Mouse (Mus musculus): ENCODE measurements around the gene Mvb12a. TPM values are rescaled to one million over a fixed set of nuclear protein-coding genes. Genes with fewer than 3 reads are reported as not detected.
"Not testable (repeated sequence)": the region's sequence is repeated elsewhere in the genome, so short reads cannot be mapped to it uniquely, and the experiment has no call there.

Gene Mvb12a
- polyA plus RNA-seq, 1 experiment from 2014 or later = 56.9 TPM

- no peak for ATAC-seq (replicated peaks)
- Histone ChIP-seq H3K9me3 (no peaks in the 10 kb centered on the region), H3K27ac (replicated peaks) (no peak overlapping the region), H3K36me3 (no peaks in the 10 kb centered on the region), H3K4me3 (no peak overlapping the region), H3K27me3 (peaks cover 49% of the 10 kb centered on the region), H3K9ac (replicated peaks) (no peak overlapping the region), H3K4me2 (replicated peaks) (no peak overlapping the region), H3K4me1 (peaks cover 12% of the 10 kb centered on the region)
- WGBS = 63% methylated on average over 2 of the region's 2 CpGs
Observed at GRCm38 (mm10) chr8:71509316-71509715, 33.4 kb upstream of the Mvb12a start.

DNA sequence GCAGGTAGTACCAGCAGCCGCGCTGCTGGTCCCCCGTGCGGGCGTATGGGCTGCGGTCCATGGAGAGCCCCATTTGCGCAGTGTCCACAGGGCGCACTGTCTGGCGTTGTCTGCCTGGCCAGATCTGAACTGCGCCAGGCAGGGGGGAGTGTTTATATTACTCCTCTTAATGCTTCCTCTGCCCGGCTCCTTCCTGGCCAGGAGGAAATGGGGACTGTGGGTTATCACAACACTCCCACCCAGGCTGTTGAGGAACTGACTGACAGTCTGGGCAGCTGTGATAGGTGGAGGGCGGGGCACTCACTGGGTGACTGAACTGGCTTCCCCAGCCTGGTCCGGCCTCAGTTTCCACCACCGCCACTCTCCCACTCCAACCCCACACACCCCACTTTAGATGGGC lies 31.1 kb upstream of the Mvb12a start, which contains the start of gene Plvap:
TSS of gene Plvap (minus strand) at position 109 of the 400 bp plus-strand sequence.
- Histone ChIP-seq H3K9me3 (no peaks in the 10 kb centered on the region), H3K4me2 (replicated peaks) (no peak within 1 kb of the TSS), H3K9ac (replicated peaks) (no peak within 1 kb of the TSS), H3K27ac (replicated peaks) (no peak within 1 kb of the TSS), H3K27me3 (peaks cover 41% of the 10 kb centered on the region), H3K4me3 (no peak within 1 kb of the TSS), H3K36me3 (no peaks in the 10 kb centered on the region), H3K4me1 (peaks cover 12% of the 10 kb centered on the region)
- WGBS = 79% methylated on average over 14 of the region's 14 CpGs
- no peak for ATAC-seq (replicated peaks)

DNA sequence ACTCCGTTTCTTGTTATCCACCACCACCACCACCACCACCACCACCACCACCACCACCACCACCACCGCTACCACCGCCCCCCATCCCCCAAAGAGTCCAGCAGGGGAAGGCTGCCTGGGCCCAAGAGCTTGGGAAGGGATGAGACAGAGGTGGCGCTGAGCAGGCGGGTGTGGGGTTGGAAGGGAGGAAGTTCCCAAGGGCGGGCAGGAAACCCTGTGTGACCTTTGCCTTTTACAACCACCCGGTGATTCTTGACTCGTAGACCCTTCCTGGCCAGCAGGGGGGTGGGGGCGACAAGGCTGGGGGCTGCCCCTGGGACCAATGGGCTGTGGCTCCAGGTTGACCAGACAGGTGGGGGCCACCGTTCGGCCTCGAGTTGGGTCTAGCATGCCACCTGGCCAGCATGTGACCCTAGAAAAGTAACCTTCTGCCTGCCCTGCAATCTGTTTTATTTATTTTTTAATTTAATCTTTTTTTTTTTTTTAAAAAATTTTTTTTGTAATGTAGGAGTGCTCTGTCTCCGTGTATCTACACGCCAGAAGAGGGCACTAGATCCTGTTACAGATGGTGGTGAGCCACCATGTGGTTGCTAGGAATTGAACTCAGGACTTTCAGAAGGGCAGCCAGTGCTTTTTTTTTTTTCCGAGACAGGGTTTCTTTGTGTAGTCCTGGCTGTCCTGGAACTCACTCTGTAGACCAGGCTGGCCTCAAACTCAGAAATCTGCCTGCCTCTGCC lies 29.5 kb upstream of the Mvb12a start:
- no peak for ATAC-seq (replicated peaks)
- Histone ChIP-seq H3K4me1 (peaks cover under 1% of the 10 kb centered on the region; the same call in 1 of the 2 replicates), H3K9me3 (no peaks in the 10 kb centered on the region), H3K9ac (replicated peaks) (no peak overlapping the region), H3K27me3 (peaks cover 25% of the 10 kb centered on the region), H3K4me2 (replicated peaks) (no peak overlapping the region), H3K36me3 (no peaks in the 10 kb centered on the region), H3K4me3 (no peak overlapping the region), H3K27ac (replicated peaks) (no peak overlapping the region)
- 78% methylated on average over 15 of the region's 15 CpGs for WGBS

DNA sequence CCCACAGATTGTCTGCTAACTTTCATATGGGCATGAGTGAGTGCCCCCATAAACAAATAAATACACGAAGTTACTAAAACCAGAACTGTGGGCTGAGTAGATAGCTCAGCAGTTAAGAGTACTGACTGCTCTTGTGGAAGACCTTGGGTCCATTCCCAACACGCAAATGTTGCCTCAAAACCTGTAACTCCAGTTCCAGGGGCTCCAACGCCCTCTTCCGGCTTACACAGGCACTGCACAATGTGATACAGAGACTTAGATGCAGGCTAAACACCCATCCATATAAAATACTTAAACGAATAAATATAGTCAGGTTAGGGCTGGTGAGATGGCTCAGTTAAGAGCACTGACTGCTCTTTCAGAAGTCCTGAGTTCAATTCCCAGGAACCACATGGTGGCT lies 27.7 kb upstream of the Mvb12a start:
- Histone ChIP-seq H3K9me3 (no peaks in the 10 kb centered on the region), H3K9ac (replicated peaks) (no peak overlapping the region), H3K4me2 (replicated peaks) (no peak overlapping the region), H3K4me3 (no peak overlapping the region), H3K27ac (replicated peaks) (no peak overlapping the region), H3K36me3 (no peaks in the 10 kb centered on the region), H3K4me1 (no peaks in the 10 kb centered on the region), H3K27me3 (peaks cover 10% of the 10 kb centered on the region; the same call in 1 of the 2 replicates)
- WGBS = 75% methylated on average over 5 of the region's 5 CpGs
- no peak for ATAC-seq (replicated peaks)

DNA sequence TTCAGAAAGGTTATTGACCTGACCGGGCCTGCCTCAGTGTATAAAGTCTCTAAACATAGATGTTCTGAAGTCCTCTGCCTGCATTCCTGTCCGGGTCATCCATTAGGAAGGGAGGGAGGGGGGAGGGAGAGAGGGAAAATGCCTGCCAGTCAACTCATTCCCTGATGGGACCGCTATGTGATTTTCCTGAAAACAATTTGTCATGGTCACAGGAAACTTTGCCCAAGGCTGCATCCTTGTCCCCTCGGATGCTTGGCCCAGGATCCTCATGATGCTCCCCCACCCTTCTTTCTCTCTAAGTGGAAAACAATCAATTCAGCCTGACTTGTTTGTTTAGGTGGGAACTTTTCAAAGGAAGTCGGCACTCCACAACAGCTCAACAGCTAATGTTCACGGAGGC lies 25.9 kb upstream of the Mvb12a start:
- Histone ChIP-seq H3K36me3 (no peaks in the 10 kb centered on the region), H3K9me3 (no peaks in the 10 kb centered on the region), H3K9ac (replicated peaks) (no peak overlapping the region), H3K27me3 (0 out of 2 replicates have a peak, but pooled peaks cover 4% of the 10 kb centered on the region), H3K4me1 (peaks cover 4% of the 10 kb centered on the region; the same call in 1 of the 2 replicates), H3K4me3 (no peak overlapping the region), H3K4me2 (replicated peaks) (no peak overlapping the region), H3K27ac (replicated peaks) (no peak overlapping the region)
- ATAC-seq (replicated peaks) = no peak
- 46% methylated on average over 6 of the region's 6 CpGs for WGBS

- not testable (repeated sequence) for H3K9me3 ChIP-seq; ATAC-seq (replicated peaks)
Observed at GRCm38 (mm10) chr8:71519037-71519825, 23.5 kb upstream of the Mvb12a start.

DNA sequence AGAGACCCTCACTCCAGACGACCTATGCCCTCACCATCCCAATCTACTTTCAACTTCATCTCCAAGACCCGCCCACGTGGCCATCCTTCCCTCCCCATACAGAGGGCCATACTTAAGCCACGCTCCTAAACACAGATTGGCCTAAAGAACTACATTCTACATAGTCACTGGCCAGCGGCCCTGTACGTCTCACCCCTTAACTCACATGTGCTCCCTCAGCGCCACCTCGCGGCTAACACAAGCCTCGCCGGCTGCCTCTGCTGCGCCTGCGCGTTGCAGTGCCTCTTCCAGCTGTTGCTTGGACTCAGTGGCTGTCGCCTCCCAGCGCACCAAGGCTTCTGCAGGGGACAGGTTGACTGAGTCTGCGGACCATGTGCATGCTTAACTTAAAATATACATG lies 21.1 kb upstream of the Mvb12a start:
- ATAC-seq (replicated peaks) = peak; percentile 55

More at GRCm38 (mm10) chr8:71519037-71519825, 23.5 kb upstream of the Mvb12a start:
- H3K27ac ChIP-seq (replicated peaks); H3K4me3 ChIP-seq; H3K9ac ChIP-seq (replicated peaks); H3K36me3 ChIP-seq; H3K4me2 ChIP-seq (replicated peaks); H3K4me1 ChIP-seq: not testable (repeated sequence)
- H3K27me3 ChIP-seq = peaks cover 11% of the 10 kb centered on the region; the same call in 1 of the 2 replicates
- WGBS = 30% methylated on average over 9 of the region's 10 CpGs

GRCm38 (mm10) chr8:71525226-71526050 lies 17.3 kb upstream of the Mvb12a start, which contains the start of gene Ccdc194:
TSS of gene Ccdc194 (minus strand) at chr8:71525711.
- Histone ChIP-seq H3K4me1 (peaks cover 9% of the 10 kb centered on the region; the same call in 1 of the 2 replicates), H3K36me3 (no peaks in the 10 kb centered on the region), H3K4me2 (replicated peaks) (no peak within 1 kb of the TSS), H3K4me3 (no peak within 1 kb of the TSS), H3K9ac (replicated peaks) (no peak within 1 kb of the TSS), H3K27me3 (peaks cover 35% of the 10 kb centered on the region), H3K27ac (replicated peaks) (no peak within 1 kb of the TSS), H3K9me3 (no peaks in the 10 kb centered on the region)
- no peak for ATAC-seq (replicated peaks)
- WGBS = 7% methylated on average over 46 of the region's 46 CpGs

More for the DNA sequence above, 21.1 kb upstream of the Mvb12a start:
- no peak overlapping the region; the same call in 1 of the 2 replicates for H3K4me2 ChIP-seq (replicated peaks)
- no peaks in the 10 kb centered on the region for H3K9me3 ChIP-seq
- no peak overlapping the region for H3K4me3 ChIP-seq
- no peak overlapping the region for H3K27ac ChIP-seq (replicated peaks)
- H3K36me3 ChIP-seq = no peaks in the 10 kb centered on the region
- peaks cover 33% of the 10 kb centered on the region for H3K27me3 ChIP-seq
- 3% methylated on average over 17 of the region's 17 CpGs for WGBS
- peaks cover 9% of the 10 kb centered on the region; the same call in 1 of the 2 replicates for H3K4me1 ChIP-seq
- H3K9ac ChIP-seq (replicated peaks) = no peak overlapping the region

GRCm38 (mm10) chr8:71526272-71526671 lies 16.4 kb upstream of the Mvb12a start:
- H3K4me1 ChIP-seq = peaks cover 9% of the 10 kb centered on the region; the same call in 1 of the 2 replicates
- no peak overlapping the region for H3K27ac ChIP-seq (replicated peaks)
- peaks cover 35% of the 10 kb centered on the region for H3K27me3 ChIP-seq
- H3K36me3 ChIP-seq = no peaks in the 10 kb centered on the region
- no peak overlapping the region for H3K4me3 ChIP-seq
- 4% methylated on average over 6 of the region's 6 CpGs for WGBS
- H3K9ac ChIP-seq (replicated peaks) = no peak overlapping the region
- no peaks in the 10 kb centered on the region for H3K9me3 ChIP-seq
- no peak overlapping the region for H3K4me2 ChIP-seq (replicated peaks)
- no peak for ATAC-seq (replicated peaks)

DNA sequence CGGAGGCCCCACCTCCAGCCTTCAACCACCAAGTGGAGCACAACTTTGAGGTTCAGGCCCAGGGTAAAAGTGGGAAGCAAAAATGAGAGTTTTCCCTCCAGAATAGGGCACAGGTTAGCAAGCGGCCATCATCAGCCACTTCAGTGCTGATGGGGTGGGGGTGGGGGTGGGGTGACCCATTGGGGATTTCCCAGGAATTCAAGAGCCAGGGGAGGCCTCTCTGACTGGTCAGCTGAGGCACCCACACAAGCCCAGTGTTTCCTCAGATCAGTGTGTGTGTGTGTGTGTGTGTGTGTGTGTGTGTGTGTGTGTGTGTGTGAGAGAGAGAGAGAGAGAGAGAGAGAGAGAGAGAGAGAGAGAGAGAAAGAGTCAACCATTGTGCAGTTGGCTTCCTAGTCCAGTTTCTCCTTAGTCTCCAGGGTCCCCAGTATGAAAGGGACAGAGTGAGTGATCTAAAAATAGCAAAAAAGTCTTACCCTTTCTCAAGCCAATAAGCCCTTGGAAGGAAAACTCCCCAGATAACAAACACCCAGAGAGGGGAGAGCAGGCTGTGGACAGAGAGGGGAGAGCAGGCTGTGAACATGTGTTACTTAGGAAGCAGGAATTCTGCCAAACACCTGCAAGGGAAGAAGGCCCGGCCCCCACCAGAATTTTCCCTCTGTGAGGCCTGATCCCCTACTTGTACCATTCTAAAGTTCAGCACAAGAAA lies 15.4 kb upstream of the Mvb12a start:
- Histone ChIP-seq H3K4me1 (peaks cover 4% of the 10 kb centered on the region; the same call in 1 of the 2 replicates), H3K27me3 (peaks cover 35% of the 10 kb centered on the region), H3K9me3 (no peaks in the 10 kb centered on the region), H3K27ac (replicated peaks) (no peak overlapping the region), H3K4me2 (replicated peaks) (no peak overlapping the region), H3K4me3 (no peak overlapping the region), H3K9ac (replicated peaks) (no peak overlapping the region), H3K36me3 (no peaks in the 10 kb centered on the region)
- 42% methylated on average over 3 of the region's 3 CpGs for WGBS
- ATAC-seq (replicated peaks) = no peak

Data from forebrain, embryonic 15.5 days (tissue).